Mouse (Mus musculus): ENCODE measurements around the gene Prkaa2. TPM values are rescaled to one million over a fixed set of nuclear protein-coding genes. Genes with fewer than 3 reads are reported as not detected.

The Prkaa2 gene
- total RNA-seq (2012; rRNA removed) (not detected in 2 replicates), polyA plus RNA-seq (2012; ENCODE audit: insufficient read depth in 1 of 2, insufficient read length in 2 of 2, low read depth in 1 of 2, low replicate concordance in 2 of 2, missing spikeins in 1 of 2) (not detected)

GRCm38 (mm10) chr4:105109199-105109989, at the start of gene Prkaa2:
Gene Prkaa2 (minus strand): TSS chr4:105109890.
- no peak within 1 kb of the TSS for H3K27ac ChIP-seq (ENCODE audit: control insufficient read depth, low read depth, low read length)
- no peak within 1 kb of the TSS for H3K4me3 ChIP-seq (ENCODE audit: control insufficient read depth in 1 of 2, insufficient read depth in 1 of 2, low read depth in 2 of 2, low read length in 2 of 2)
- no peaks in the 10 kb centered on the region for H3K79me2 ChIP-seq (ENCODE audit: control insufficient read depth, insufficient read depth, low read length, poor library complexity)
- no peaks in the 10 kb centered on the region for H3K27me3 ChIP-seq (ENCODE audit: control insufficient read depth in 1 of 2, insufficient read depth in 2 of 2, low read length in 2 of 2)
- TF ChIP-seq CHD1 (IDR thresholded peaks at IDR 0.05; ENCODE audit: low read depth, low read length) (no peak), KAT2A (conservative IDR thresholded peaks at IDR 0.05; ENCODE audit: low read depth, low read length) (no peak), ZKSCAN1 (IDR thresholded peaks at IDR 0.05; ENCODE audit: low read depth, low read length) (no peak), ZNF384 (IDR thresholded peaks at IDR 0.05; ENCODE audit: low read depth, low read length) (no peak), USF1 (IDR thresholded peaks at IDR 0.05; ENCODE audit: low read depth, low read length) (no peak), MXI1 (IDR thresholded peaks at IDR 0.05; ENCODE audit: low read depth, low read length) (no peak)
- no peaks in the 10 kb centered on the region for H3K4me1 ChIP-seq (ENCODE audit: control insufficient read depth in 1 of 2, insufficient read depth in 2 of 2, low read length in 2 of 2)
- H3K9me3 ChIP-seq (replicated peaks; ENCODE audit: insufficient read depth, low read length) = no peaks in the 10 kb centered on the region
- no peaks in the 10 kb centered on the region for H3K36me3 ChIP-seq (ENCODE audit: control insufficient read depth in 1 of 2, insufficient read depth in 2 of 2, low read length in 2 of 2)
- DNase-seq (ENCODE audit: low read depth, low spot score) = no peak
- H3K9ac ChIP-seq (ENCODE audit: control insufficient read depth, low read depth, low read length, poor library complexity, severe bottlenecking) = no peak within 1 kb of the TSS

GRCm38 (mm10) chr4:105159531-105159870, 49.8 kb upstream of the Prkaa2 start:
- no peaks in the 10 kb centered on the region for H3K36me3 ChIP-seq (ENCODE audit: control insufficient read depth in 1 of 2, insufficient read depth in 2 of 2, low read length in 2 of 2)
- no peak overlapping the region for H3K4me3 ChIP-seq (ENCODE audit: control insufficient read depth in 1 of 2, insufficient read depth in 1 of 2, low read depth in 2 of 2, low read length in 2 of 2)
- no peak overlapping the region for H3K27ac ChIP-seq (ENCODE audit: control insufficient read depth, low read depth, low read length)
- TF ChIP-seq ZNF384 (IDR thresholded peaks at IDR 0.05; ENCODE audit: low read depth, low read length) (no peak), EP300 (IDR thresholded peaks at IDR 0.05; ENCODE audit: low read depth in 1 of 2, low read length in 2 of 2) (no peak), NELFE (IDR thresholded peaks at IDR 0.05; ENCODE audit: low read depth, low read length) (no peak), TAL1 (IDR thresholded peaks at IDR 0.05; ENCODE audit: low read length) (no peak), GATA1 (IDR thresholded peaks at IDR 0.05; ENCODE audit: low read depth, low read length) (no peak), CTCF (IDR thresholded peaks at IDR 0.05 in 2 of 3, conservative IDR thresholded peaks at IDR 0.05 in 1 of 3; ENCODE audit: control insufficient read depth in 1 of 3, insufficient read depth in 1 of 3, low read depth in 2 of 3, low read length in 3 of 3, poor library complexity in 1 of 3, severe bottlenecking in 1 of 3) (no peak), TCF12 (IDR thresholded peaks at IDR 0.05; ENCODE audit: low read depth, low read length) (no peak), POLR2AphosphoS2 (IDR thresholded peaks at IDR 0.05; ENCODE audit: low read length) (no peak), KAT2A (conservative IDR thresholded peaks at IDR 0.05; ENCODE audit: low read depth, low read length) (no peak), HCFC1 (IDR thresholded peaks at IDR 0.05; ENCODE audit: low read depth, low read length) (no peak), CHD2 (IDR thresholded peaks at IDR 0.05; ENCODE audit: low read length) (no peak), RAD21 (IDR thresholded peaks at IDR 0.05; ENCODE audit: low read depth, low read length) (no peak), TBP (IDR thresholded peaks at IDR 0.05; ENCODE audit: low read depth, low read length) (no peak), E2F4 (IDR thresholded peaks at IDR 0.05; ENCODE audit: borderline replicate concordance, low read depth, low read length) (no peak), JUND (IDR thresholded peaks at IDR 0.05; ENCODE audit: low read depth, low read length) (no peak), RCOR1 (IDR thresholded peaks at IDR 0.05; ENCODE audit: low read depth, low read length) (no peak), BHLHE40 (IDR thresholded peaks at IDR 0.05; ENCODE audit: borderline replicate concordance, low read depth, low read length) (no peak), ELF1 (IDR thresholded peaks at IDR 0.05; ENCODE audit: low read depth, low read length) (no peak)
- H3K79me2 ChIP-seq (ENCODE audit: control insufficient read depth, insufficient read depth, low read length, poor library complexity) = no peaks in the 10 kb centered on the region
- H3K4me1 ChIP-seq (ENCODE audit: control insufficient read depth in 1 of 2, insufficient read depth in 2 of 2, low read length in 2 of 2) = no peaks in the 10 kb centered on the region
- no peak for DNase-seq (ENCODE audit: low read depth, low spot score)
- no peaks in the 10 kb centered on the region for H3K9me3 ChIP-seq (replicated peaks; ENCODE audit: insufficient read depth, low read length)
- H3K27me3 ChIP-seq (ENCODE audit: control insufficient read depth in 1 of 2, insufficient read depth in 2 of 2, low read length in 2 of 2) = no peaks in the 10 kb centered on the region
- no peak overlapping the region for H3K9ac ChIP-seq (ENCODE audit: control insufficient read depth, low read depth, low read length, poor library complexity, severe bottlenecking)
